Comparison of ENCODE assay signal across 8 mouse cellular contexts in the genomic region with DNA sequence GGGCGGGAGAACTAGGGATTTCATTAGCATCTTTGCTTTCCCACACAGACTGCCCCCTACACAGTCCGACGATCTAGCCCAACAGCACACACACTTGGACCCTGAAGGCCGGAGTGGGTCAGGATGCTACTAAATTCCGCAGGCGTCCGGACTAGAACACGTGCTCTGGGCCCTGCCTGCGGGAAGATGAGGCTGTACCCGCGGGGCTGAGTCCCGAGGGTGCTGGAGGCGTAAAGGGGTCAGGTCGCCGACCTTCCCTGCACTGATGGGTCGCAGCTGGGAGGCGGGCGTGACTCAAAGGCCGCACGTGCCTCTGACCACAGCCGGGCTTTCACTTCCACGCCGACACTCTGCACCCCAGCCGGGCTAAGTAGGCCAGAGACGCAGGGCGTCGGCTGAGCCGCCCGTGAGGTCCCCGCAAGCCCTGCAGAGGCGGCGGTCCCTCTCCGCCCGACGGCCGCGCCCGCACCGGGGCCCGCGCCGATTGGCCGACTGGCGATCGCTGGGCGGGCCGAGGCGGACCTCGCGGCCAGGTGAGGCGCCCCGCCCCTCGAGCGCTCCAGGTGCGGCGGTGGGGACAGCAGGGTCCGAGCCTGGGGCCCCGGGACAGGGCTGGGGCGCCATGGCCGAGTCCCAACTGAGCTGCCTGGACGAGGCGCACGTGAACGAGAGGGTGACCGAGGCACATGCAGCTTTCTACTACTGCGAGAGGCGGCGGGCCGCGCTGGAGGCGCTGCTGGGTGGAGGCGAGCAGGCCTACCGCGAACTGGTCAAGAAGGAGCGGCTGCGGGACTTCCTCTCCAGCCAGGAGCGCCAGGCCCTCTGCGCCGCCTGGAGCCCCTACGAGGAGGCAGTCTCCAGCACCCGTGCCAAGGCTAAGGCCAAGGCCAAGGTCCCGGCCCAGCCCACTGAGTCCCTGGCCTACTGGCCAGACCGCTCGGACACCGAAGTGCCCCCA. TPM values are rescaled to one million over a fixed set of nuclear protein-coding genes. Genes with fewer than 3 reads are reported as not detected.
DNase-seq lines count a peak whose midpoint lies in the region; ATAC-seq lines count a peak whose summit lies in the region.

A gene (plus strand): TSS at position 553 of the 958 bp plus-strand sequence.

- H3K9ac ChIP-seq in hindbrain, embryonic 14.5 days: peak within 1 kb of the TSS; percentile 43
- peak within 1 kb of the TSS; percentile 18; the same call in 1 of the 2 replicates for H3K9ac ChIP-seq in midbrain, embryonic 15.5 days

- 0 out of 2 replicates have a peak, but pooled peaks cover 3% of the 10 kb centered on the region for H3K9me3 ChIP-seq in hindbrain, embryonic 14.5 days (ENCODE audit: control insufficient read depth, low read length)
- 0 out of 2 replicates have a peak, but pooled peaks cover 3% of the 10 kb centered on the region for H3K9me3 ChIP-seq in midbrain, embryonic 15.5 days

- peak within 1 kb of the TSS; percentile 32 for H3K4me3 ChIP-seq in hindbrain, embryonic 14.5 days (replicated peaks; ENCODE audit: low read length)
- H3K4me3 ChIP-seq in midbrain, embryonic 15.5 days: peak within 1 kb of the TSS; percentile 36

- H3K27ac ChIP-seq in hindbrain, embryonic 14.5 days: no peak within 1 kb of the TSS
- H3K27ac ChIP-seq in midbrain, embryonic 15.5 days: peak within 1 kb of the TSS; percentile 2; the same call in 1 of the 2 replicates

- H3K4me1 ChIP-seq in hindbrain, embryonic 14.5 days (replicated peaks; ENCODE audit: control insufficient read depth, insufficient read depth, low read length): peaks cover 12% of the 10 kb centered on the region
- H3K4me1 ChIP-seq in midbrain, embryonic 15.5 days: peaks cover 14% of the 10 kb centered on the region

- no peaks in the 10 kb centered on the region for H3K36me3 ChIP-seq in hindbrain, embryonic 14.5 days (replicated peaks; ENCODE audit: control insufficient read depth, insufficient read depth)
- no peaks in the 10 kb centered on the region for H3K36me3 ChIP-seq in midbrain, embryonic 15.5 days (replicated peaks)

- no peak for ATAC-seq in hindbrain, embryonic 14.5 days (ENCODE audit: low FRiP score)
- peak; percentile 39; the same call in 1 of the 2 replicates for ATAC-seq in midbrain, embryonic 15.5 days (replicated peaks)
- no peak for ATAC-seq in cerebellum, adult (ENCODE audit: insufficient number of reproducible peaks, low FRiP score, low TSS enrichment)

- peak; percentile 10 for DNase-seq in cerebellum, adult 11-12 months
- no peak for DNase-seq in cerebellum, adult 8-10 months
- DNase-seq in gastrocnemius, adult 18-20 months (ENCODE audit: low spot score): peak; percentile 15
- no peak for DNase-seq in hindbrain, embryonic 14.5 days (ENCODE audit: low spot score)
- peak; percentile 21 for DNase-seq in liver
- peak; percentile 76 for DNase-seq in testis, postnatal 10 days (ENCODE audit: low spot score)

- peak within 1 kb of the TSS; percentile 59 for H3K4me2 ChIP-seq in hindbrain, embryonic 14.5 days (replicated peaks)
- H3K4me2 ChIP-seq in midbrain, embryonic 15.5 days: peak within 1 kb of the TSS; percentile 65

- H3K27me3 ChIP-seq in hindbrain, embryonic 14.5 days (ENCODE audit: control insufficient read depth, insufficient read depth, low read length): peaks cover 26% of the 10 kb centered on the region
- H3K27me3 ChIP-seq in midbrain, embryonic 15.5 days (replicated peaks): peaks cover 20% of the 10 kb centered on the region

- 5% methylated on average over 78 of the region's 85 CpGs for WGBS in hindbrain, embryonic 14.5 days
- WGBS in midbrain, embryonic 15.5 days: 5% methylated on average over 79 of the region's 85 CpGs

RNA-seq across cellular contexts. Expression of the gene that starts here (rescaled TPM):
- total RNA-seq in gastrocnemius, adult 18-20 months (2021): under 1 TPM; 0.09 to 0.17 TPM
- 0.07 and 0.20 TPM in 2 replicates for polyA plus RNA-seq in hindbrain, embryonic 14.5 days (2014; fragmentation: Nextera tagmentation; extraction: Ambion mirVana)
- 0.36 and 0.52 TPM in 2 replicates for polyA plus RNA-seq in midbrain, embryonic 15.5 days (2015; fragmentation: Nextera tagmentation; extraction: Ambion mirVana)

Comparison
In these comparisons a context has a peak if more than half of its experiments do, and no peak if none do; other contexts are left out.
1. DNase-seq: peak in cerebellum, adult 11-12 months (single experiment), liver (single experiment) and testis, postnatal 10 days (single experiment); none in cerebellum, adult 8-10 months (single experiment) and hindbrain, embryonic 14.5 days (single experiment).
2. Peak in DNase-seq in gastrocnemius, adult 18-20 months; RNA of the gene not detected or under 1 TPM.
3. Peak in ATAC-seq, H3K4me3 ChIP-seq, H3K27ac ChIP-seq, H3K9ac ChIP-seq and H3K4me2 ChIP-seq in midbrain, embryonic 15.5 days; RNA of the gene not detected or under 1 TPM.